Mouse (Mus musculus): Measurements from ENCODE around the gene Slc16a5. TPM values are rescaled to one million over a fixed set of nuclear protein-coding genes. Genes with fewer than 3 reads are reported as not detected.

Gene Slc16a5
- polyA plus RNA-seq, 1 experiment, result 8.0 TPM

GRCm38 (mm10) chr11:115520218-115520617 is 57.9 kb downstream of the Slc16a5 start:
- WGBS, result 96% methylated on average over 2 of the region's 2 CpGs
- no peak overlapping the region for H3K27ac ChIP-seq (ENCODE audit: insufficient read depth, low read length)
- H3K36me3 ChIP-seq (ENCODE audit: control insufficient read depth, insufficient read depth, low read length), result peaks cover 12% of the 10 kb centered on the region
- no peak overlapping the region for H3K4me3 ChIP-seq (ENCODE audit: extremely low read depth, insufficient read depth, insufficient read length)
- TF ChIP-seq CTCF (IDR thresholded peaks at IDR 0.05; ENCODE audit: extremely low read depth, insufficient read depth, insufficient read length, insufficient replicate concordance), result no peak
- TF ChIP-seq POLR2A (IDR thresholded peaks at IDR 0.05; ENCODE audit: low read depth, low read length), result no peak
- no peak for DNase-seq (ENCODE audit: low read depth in 1 of 2, low spot score in 2 of 2)
- no peaks in the 10 kb centered on the region for H3K27me3 ChIP-seq (ENCODE audit: control insufficient read depth, insufficient read depth, low read length)
- no peaks in the 10 kb centered on the region; the same call in 1 of the 2 replicates for H3K4me1 ChIP-seq (ENCODE audit: control insufficient read depth, insufficient read depth, insufficient read length)

GRCm38 (mm10) chr11:115521080-115521479 is 58.8 kb downstream of the Slc16a5 start:
- H3K36me3 ChIP-seq (ENCODE audit: control insufficient read depth, insufficient read depth, low read length), result peaks cover 18% of the 10 kb centered on the region
- 84% methylated on average over 4 of the region's 4 CpGs for WGBS
- DNase-seq (ENCODE audit: low read depth in 1 of 2, low spot score in 2 of 2), result no peak
- H3K4me3 ChIP-seq (ENCODE audit: extremely low read depth, insufficient read depth, insufficient read length), result no peak overlapping the region
- H3K27ac ChIP-seq (ENCODE audit: insufficient read depth, low read length), result no peak overlapping the region
- no peaks in the 10 kb centered on the region for H3K4me1 ChIP-seq (ENCODE audit: control insufficient read depth, insufficient read depth, insufficient read length)
- TF ChIP-seq CTCF (IDR thresholded peaks at IDR 0.05; ENCODE audit: extremely low read depth, insufficient read depth, insufficient read length, insufficient replicate concordance), result no peak
- no peak for TF ChIP-seq POLR2A (IDR thresholded peaks at IDR 0.05; ENCODE audit: low read depth, low read length)
- H3K27me3 ChIP-seq (ENCODE audit: control insufficient read depth, insufficient read depth, low read length), result no peaks in the 10 kb centered on the region

DNA sequence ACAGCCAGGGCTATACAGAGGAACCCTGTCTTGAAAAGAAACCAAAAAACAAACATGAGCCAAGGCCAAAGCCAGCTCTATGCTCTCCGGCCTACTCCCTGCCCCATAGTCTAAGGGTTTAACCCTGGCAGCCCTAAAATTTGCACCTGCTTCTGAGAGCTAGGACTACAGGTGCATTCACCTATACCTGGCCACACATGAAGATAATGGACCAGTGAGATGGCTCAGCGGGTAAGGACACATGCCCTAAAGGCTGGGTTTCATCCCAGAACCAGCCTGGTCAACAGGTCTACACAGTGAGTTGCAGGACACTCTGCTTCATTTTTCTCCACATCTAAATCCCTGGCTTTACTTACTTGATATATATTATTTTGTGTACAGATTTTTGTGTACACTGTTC is 60.0 kb downstream of the Slc16a5 start:
- no peaks in the 10 kb centered on the region for H3K4me1 ChIP-seq (ENCODE audit: control insufficient read depth, insufficient read depth, insufficient read length)
- no peak overlapping the region for H3K4me3 ChIP-seq (ENCODE audit: extremely low read depth, insufficient read depth, insufficient read length)
- TF ChIP-seq POLR2A (IDR thresholded peaks at IDR 0.05; ENCODE audit: low read depth, low read length) (no peak), CTCF (IDR thresholded peaks at IDR 0.05; ENCODE audit: extremely low read depth, insufficient read depth, insufficient read length, insufficient replicate concordance) (no peak)
- no peak overlapping the region for H3K27ac ChIP-seq (ENCODE audit: insufficient read depth, low read length)
- no peak for DNase-seq (ENCODE audit: low read depth in 1 of 2, low spot score in 2 of 2)
- 93% methylated on average over 2 of the region's 2 CpGs for WGBS
- peaks cover 25% of the 10 kb centered on the region for H3K36me3 ChIP-seq (ENCODE audit: control insufficient read depth, insufficient read depth, low read length)
- no peaks in the 10 kb centered on the region for H3K27me3 ChIP-seq (ENCODE audit: control insufficient read depth, insufficient read depth, low read length)

- WGBS, result 90% methylated on average over 2 of the region's 2 CpGs
- no peak overlapping the region for H3K4me3 ChIP-seq (ENCODE audit: extremely low read depth, insufficient read depth, insufficient read length)
- no peak for DNase-seq (ENCODE audit: low read depth in 1 of 2, low spot score in 2 of 2)
- H3K27me3 ChIP-seq (ENCODE audit: control insufficient read depth, insufficient read depth, low read length), result no peaks in the 10 kb centered on the region
- H3K36me3 ChIP-seq (ENCODE audit: control insufficient read depth, insufficient read depth, low read length), result peaks cover 29% of the 10 kb centered on the region
- no peak overlapping the region for H3K27ac ChIP-seq (ENCODE audit: insufficient read depth, low read length)
- no peaks in the 10 kb centered on the region for H3K4me1 ChIP-seq (ENCODE audit: control insufficient read depth, insufficient read depth, insufficient read length)
- no peak for TF ChIP-seq POLR2A (IDR thresholded peaks at IDR 0.05; ENCODE audit: low read depth, low read length)
- TF ChIP-seq CTCF (IDR thresholded peaks at IDR 0.05; ENCODE audit: extremely low read depth, insufficient read depth, insufficient read length, insufficient replicate concordance), result no peak
These were observed 60.4 kb downstream of the Slc16a5 start for GRCm38 (mm10) chr11:115522703-115523102.

Other genes with a start within 250 kb of the Slc16a5 start
- 9.5 and 13.7 TPM in 2 replicates for gene Grin2c, start 195.2 kb upstream of the Slc16a5 start, polyA plus RNA-seq (2012; rRNA removed)
- 18.7 and 24.6 TPM in 2 replicates for gene Fdxr, start 185.4 kb upstream of the Slc16a5 start, polyA plus RNA-seq (2012; rRNA removed)
- gene Fads6, start 164.8 kb upstream of the Slc16a5 start, polyA plus RNA-seq (2012; rRNA removed), result 1.1 TPM in 2 replicates
- gene Otop2, start 155.3 kb upstream of the Slc16a5 start, polyA plus RNA-seq (2012; rRNA removed), result not detected in 2 replicates
- gene Ush1g, start 140.4 kb upstream of the Slc16a5 start, polyA plus RNA-seq (2012; rRNA removed), result 2.0 TPM in 2 replicates
- gene Otop3, start 127.7 kb upstream of the Slc16a5 start, polyA plus RNA-seq (2012; rRNA removed), result not detected in 2 replicates
- 17.9 and 18.3 TPM in 2 replicates for gene Hid1, start 94.7 kb upstream of the Slc16a5 start, polyA plus RNA-seq (2012; rRNA removed)
- 7.0 and 8.4 TPM in 2 replicates for gene Cdr2l, start 80.6 kb upstream of the Slc16a5 start, polyA plus RNA-seq (2012; rRNA removed)
- 42.8 and 48.3 TPM in 2 replicates for gene Mrpl58, start 58.7 kb upstream of the Slc16a5 start, polyA plus RNA-seq (2012; rRNA removed)
- 34.5 and 40.4 TPM in 2 replicates for gene Atp5h, start 42.5 kb upstream of the Slc16a5 start, polyA plus RNA-seq (2012; rRNA removed)
- 21.8 and 24.5 TPM in 2 replicates for gene Kctd2, start 42.3 kb upstream of the Slc16a5 start, polyA plus RNA-seq (2012; rRNA removed)
- not detected in 2 replicates for gene Trim80, start 21.9 kb upstream of the Slc16a5 start, polyA plus RNA-seq (2012; rRNA removed)
- 31.0 and 40.3 TPM in 2 replicates for gene Armc7, start 13.2 kb downstream of the Slc16a5 start, polyA plus RNA-seq (2012; rRNA removed)
- gene Nt5c, start 29.4 kb downstream of the Slc16a5 start, polyA plus RNA-seq (2012; rRNA removed), result 59.1 and 73.6 TPM in 2 replicates
- gene Jpt1, start 51.9 kb downstream of the Slc16a5 start, polyA plus RNA-seq (2012; rRNA removed), result 178 and 269 TPM in 2 replicates
- gene Sumo2, start 73.8 kb downstream of the Slc16a5 start, polyA plus RNA-seq (2012; rRNA removed), result 25.8 and 28.3 TPM in 2 replicates
- gene Nup85, start 102.0 kb downstream of the Slc16a5 start, polyA plus RNA-seq (2012; rRNA removed), result 41.4 and 42.4 TPM in 2 replicates
- 10.6 and 13.6 TPM in 2 replicates for gene Mrps7, start 141.5 kb downstream of the Slc16a5 start, polyA plus RNA-seq (2012; rRNA removed)
- 39.4 and 40.9 TPM in 2 replicates for gene Gga3, start 141.6 kb downstream of the Slc16a5 start, polyA plus RNA-seq (2012; rRNA removed)
- 175 and 210 TPM in 2 replicates for gene Mif4gd, start 150.5 kb downstream of the Slc16a5 start, polyA plus RNA-seq (2012; rRNA removed)
- 64.0 and 82.0 TPM in 2 replicates for gene Slc25a19, start 165.8 kb downstream of the Slc16a5 start, polyA plus RNA-seq (2012; rRNA removed)
- gene Grb2, start 246.1 kb downstream of the Slc16a5 start, polyA plus RNA-seq (2012; rRNA removed), result 74.4 and 74.7 TPM in 2 replicates

Measured in spleen, adult 2 months (tissue).